Mouse (Mus musculus) fat pad, adult 2 months (tissue): Measurements from ENCODE around the gene Lrrc34.

ENCODE experiments used
- DNase-seq: peaks from one replicate; pipeline ENCODE4 v3.0.0-alpha.2; 2011; ENCODE audit warnings: low read depth, low spot score; ENCODE audit errors: extremely low read depth

Gene Lrrc34

DNA sequence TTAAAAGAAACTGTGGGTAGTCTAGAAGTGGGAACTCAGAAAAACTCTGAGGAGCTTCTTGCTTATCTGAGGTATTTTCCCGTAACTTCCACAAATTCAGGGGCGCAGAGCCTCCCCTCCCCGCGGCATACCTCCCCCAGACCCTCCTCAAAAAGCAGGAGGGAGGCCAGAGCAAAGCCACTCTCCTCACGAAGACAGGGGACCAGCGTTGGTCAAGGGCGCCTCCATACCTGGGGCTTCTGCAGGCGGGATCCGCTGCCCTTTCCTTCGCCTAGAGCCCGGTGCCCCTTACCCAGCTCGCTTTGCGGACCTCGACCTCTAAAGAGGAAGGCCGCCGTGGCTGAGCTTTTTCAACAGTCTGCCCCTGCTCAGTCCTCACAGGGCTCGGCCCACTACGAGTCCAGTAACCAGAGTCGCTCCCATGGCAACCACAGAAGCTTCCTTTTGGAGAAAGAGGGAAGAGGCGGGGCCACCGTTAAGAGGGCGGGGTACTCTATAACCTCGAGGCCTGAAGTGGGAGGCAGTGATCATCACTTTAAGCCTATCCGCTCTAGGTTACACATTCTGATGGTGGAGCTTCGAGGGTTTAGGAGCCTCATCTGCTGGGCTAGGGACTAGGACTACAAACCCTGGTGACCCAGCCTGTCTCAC, at the start of gene Lrrc34:
Lrrc34 (minus strand) TSS at position 430 of the 651 bp plus-strand sequence.
- DNase-seq = no peak

DNA sequence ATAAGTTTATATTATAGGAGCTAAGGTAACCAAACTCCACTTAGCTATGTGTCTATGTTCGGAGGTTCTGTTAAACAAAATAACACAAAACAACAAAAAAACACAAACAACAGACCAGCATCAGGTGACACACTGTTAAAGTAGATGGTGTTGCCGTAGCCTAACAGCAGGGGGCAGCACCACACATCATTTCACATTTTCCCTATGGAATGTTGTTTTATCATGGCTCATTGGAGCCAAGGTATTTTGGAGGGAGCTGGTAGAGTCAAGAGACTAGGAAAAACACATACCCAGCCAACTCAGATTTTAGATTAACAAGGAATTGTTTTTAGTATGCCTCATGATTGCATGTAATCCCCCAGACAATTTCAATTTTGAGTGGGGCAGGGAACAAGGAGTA, 48.7 kb upstream of the Lrrc34 start:
- DNase-seq = no peak

DNA sequence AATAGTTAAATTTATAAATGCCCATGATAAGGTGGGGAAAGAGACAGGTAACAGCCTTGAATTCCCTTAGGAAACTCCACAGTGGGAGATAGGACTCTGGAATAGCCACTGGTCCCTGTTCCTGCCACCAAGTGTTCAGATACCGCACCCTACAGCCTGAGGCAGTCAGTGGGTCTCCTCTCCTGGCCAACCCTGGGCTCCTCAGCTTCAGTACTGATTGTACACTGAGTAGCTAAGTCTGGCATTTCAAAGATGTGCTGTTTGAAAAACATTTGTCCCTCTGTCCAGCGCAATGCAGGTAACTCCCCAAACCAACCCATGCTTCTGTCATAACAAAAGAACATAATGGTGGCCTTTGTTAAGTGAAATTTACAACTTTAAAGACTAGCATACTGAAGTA, 48.0 kb upstream of the Lrrc34 start:
- no peak for DNase-seq

DNA sequence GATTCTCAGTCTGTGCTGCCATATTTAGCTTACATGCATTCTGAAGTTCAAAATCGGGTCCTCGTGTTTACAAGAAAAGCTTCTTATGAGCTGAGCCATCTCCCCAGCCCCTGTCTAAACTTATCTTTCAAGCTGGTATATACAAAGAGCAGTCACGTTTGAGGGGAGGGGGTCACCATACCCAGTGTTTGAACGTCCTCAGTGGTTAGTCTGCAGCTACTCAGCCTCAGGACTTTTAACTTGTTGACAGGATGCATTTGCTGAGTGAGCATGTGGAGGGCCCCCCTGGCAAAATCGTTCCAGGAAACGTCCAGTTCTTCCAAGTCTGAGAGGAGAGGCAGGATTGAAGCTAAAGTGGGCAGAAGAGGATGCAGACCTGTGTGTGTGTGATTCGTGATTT, 43.3 kb upstream of the Lrrc34 start:
- no peak for DNase-seq

DNA sequence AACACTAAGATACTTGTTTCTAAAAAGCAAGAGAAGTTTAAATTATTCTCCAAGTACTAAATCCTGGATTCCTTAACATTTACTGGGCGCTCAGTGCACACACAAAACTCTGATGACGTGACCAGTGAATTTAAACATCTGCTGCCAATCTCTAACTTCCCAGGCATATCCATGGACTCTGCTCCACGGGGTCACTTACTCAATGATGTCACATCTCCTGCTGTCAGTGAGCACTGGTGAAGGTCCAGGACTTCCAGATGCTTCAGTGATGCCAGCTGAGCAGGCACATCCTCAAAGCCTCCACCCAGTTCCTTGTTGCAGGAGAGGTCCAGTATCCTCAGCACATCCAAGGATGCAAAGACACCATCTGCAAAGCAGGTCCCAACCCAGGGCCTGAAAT, 39.5 kb upstream of the Lrrc34 start:
- no peak for DNase-seq

DNA sequence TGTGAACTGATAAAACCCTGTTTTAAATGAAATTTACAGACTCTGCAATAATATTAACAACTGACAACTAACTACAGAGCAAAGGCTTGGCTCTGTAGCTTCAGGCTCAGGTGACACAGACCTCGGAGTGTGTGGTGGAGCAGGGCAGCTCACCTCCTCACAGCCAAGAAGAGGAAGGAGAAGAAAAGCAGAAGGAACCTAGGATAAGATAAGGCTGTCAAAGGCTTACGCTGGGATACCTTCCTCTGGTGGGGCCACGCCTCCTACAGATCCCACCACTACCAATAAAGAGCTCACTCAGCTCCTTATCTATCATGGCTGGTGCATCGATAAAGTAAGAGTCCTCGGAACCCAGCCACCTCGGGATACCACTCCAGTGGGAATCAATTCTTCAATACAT, 35.5 kb upstream of the Lrrc34 start:
- DNase-seq = no peak

DNA sequence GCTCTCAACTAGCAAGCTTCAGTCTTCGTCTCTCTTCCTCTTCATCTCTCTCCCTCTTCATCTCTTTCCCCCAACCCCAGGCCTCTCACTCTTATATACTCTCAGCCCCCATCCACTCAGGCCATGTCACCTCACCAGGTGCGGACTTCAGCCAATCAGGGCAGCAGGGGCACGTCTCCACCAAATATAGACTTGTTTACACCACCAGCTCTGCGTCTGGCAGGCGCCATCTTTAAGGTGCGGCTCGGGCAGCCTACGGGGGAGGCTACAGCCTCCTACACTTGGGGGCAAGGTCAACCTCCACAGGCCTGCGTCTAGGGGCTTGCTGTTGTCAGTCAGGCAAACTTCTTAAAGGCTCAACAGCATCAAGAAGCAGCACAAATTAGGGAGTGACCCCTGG, 10.8 kb upstream of the Lrrc34 start:
- no peak for DNase-seq

DNA sequence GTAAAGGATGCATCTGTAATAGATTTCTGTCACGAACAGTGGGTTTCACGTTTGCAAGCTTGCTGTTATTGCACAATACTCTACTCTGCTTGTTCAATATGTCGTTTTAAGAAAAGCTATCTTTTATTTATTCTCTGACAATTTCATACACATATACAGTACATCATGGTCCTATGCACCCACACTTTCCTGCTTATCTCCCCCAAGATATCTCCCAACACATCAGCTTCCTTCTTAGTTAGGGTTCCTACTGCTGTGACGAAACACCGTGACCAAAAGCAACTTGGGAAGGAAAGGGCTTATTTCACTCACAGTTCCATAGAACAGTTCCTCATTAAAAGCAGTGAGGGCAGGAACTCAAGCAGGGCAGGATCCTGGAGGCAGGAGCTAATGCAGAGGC, 8.3 kb upstream of the Lrrc34 start:
- no peak for DNase-seq

DNA sequence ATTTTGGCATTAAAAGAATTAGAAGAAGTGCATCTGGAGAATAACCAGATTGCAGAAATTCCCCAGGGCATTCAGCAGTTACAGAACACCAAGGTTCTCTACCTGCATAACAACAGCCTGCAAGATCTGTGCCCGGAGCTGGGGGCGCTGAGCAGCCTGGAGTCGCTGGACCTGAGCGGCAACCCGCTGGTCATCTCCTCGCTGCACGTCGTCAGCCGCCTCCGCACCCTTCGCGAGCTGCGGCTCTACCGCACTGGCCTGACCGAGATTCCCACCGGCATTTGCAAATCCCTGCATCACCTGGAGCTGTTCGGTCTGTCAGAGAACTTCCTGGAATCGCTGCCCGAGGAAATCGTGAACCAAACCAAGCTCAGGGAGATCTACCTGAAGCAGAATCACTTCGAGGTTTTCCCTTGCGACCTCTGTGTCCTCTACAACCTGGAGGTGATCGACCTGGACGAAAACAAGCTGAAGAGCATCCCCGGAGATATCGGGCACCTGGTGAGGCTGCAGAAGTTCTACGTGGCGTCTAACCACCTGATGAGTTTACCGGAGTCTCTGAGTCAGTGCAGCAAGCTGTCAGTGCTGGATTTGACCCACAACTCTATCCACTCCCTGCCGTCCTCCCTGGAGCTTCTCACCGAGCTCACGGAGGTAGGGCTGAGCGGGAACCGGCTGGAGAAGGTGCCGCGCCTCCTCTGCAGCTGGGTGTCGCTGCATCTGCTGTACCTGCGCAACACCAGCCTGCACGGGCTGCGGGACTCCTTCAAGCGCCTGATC, 2.6 kb upstream of the Lrrc34 start:
- DNase-seq = no peak

DNA sequence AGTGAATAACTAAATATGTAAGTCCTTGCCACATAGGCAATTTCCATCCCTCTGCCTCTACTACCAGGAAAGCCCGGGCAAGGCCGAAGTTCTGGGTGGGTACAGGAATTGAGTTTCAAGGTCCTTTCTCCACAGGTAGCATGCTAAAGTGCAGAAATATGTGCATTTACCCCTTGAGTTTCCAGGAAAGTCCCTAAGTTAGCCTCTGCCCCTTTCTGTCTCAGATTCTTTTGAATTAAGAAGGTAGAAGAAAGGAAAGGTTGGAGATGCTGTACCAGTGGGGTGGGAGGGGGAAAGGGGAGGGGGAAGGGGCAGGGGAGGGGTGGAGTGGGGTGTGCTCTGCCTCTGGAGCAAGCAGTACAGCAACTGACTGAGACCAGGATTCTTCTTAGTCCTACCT, 797 bp upstream of the Lrrc34 start:
- no peak for DNase-seq

DNA sequence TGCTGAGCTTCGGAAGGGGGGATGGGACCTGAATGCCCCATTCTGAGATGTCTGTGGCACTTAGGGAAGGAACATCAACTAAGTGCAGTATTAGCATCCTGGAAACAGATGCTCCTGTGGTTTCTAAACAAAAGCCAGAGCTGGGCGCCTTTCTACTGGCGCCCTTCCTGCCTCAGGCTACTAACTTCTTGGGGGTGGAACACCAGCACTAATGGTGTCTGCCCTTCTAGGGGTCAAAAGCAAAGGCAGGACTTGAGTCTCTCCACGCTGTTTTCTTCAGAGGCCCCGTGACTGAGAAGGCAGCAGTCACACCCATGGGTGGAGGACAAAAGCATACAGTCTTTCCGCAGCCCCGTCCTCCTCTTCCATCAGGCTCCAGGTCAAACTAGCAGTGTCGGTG, 908 bp downstream of the Lrrc34 start:
- DNase-seq = no peak

DNA sequence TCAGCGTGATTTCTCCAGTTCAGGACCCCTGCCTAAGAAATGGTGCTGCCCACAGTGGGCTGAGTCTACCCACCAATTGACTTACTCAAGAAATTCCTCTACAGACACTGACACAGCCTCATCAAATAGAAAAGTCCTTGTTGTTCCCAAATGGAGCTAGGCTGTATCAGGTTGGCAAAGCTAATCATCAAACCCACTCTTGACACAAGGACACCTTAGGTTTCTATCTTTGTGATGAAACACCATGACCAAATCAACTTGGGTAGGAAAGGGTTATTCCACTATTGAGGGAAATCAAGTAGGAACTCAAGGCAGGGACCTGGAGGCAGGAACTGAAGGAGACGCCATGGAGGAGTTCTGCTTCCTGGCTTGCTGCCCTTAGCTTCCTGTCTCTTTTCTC, 3.5 kb downstream of the Lrrc34 start, which contains the start of gene Lrriq4:
Lrriq4 (plus strand) TSS at position 301 of the 400 bp plus-strand sequence.
- DNase-seq = no peak

DNA sequence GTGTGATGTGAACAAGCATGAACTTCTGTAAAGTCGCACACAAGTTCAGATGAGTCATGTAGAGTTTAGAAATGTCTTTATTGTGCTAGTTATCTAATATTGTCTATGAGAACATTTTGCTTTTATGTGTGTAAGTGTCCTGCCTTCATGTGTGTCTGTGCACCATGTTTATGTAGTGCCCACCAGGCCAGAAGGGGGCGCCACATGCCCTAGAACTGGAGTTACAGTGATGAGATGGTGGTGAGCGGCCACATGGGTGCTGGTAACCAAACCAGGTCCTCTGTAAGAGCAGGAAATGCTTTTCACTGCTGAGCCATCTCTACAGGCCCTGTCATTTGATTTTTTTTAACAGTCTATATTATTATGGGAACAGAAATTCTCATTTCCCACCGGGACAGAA, 12.0 kb downstream of the Lrrc34 start:
- no peak for DNase-seq

DNA sequence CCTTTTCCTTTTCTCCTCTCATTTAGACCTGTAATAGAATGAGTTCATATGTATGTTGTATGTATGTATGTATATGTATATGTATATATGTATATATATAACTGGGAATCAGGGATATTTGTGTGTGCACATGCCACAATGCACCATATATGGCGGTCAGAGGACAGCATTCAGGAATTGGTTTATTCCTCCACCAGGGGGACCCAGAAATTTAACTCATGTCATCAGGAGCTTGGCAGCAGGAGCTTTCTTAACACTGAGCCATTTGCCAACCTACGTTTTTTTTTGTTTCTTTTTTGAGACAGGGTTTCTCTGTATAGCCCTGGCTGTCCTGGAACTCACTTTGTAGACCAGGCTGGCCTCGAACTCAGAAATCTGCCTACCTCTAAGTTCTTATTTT, 14.0 kb downstream of the Lrrc34 start:
- no peak for DNase-seq

DNA sequence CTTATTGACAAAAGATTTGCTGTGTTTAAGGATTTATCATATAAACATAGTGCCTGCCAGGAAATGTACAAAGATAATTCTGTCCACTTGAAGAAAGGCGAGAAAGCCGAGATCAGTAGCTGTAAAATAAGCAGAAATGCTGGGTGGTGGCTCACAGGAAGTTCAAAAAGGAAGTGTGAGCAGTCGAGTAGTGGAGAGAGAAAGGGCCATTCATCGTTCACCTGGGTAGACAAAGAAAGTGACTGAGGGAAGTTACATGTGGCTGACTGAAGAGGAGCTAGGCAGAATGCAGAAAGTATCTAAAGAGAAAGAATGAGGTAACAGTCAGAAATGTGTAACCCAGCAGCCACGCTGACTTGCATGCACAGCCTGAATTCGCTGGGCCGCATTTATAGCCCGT, 27.5 kb downstream of the Lrrc34 start:
- DNase-seq = no peak

DNA sequence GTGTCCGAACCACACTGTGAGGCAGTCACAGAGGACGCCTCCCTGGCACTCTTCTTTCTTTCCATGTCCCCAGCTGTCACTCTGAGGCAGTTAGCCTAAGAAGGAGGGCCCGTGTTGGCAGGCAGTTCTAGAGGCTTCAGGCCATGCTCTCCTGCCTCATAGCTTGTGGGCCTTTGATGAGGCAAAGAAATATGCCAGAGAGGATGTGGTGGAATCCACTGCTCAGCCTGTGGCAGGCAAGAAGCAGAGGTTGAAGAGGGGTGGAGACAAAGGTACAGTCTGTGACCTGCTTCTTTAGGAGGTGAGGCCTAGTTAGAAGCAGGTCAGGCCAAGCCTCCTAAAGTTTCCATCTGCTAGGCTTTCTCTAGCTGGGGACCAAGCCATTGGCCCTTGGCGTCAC, 36.7 kb downstream of the Lrrc34 start:
- DNase-seq = no peak

DNA sequence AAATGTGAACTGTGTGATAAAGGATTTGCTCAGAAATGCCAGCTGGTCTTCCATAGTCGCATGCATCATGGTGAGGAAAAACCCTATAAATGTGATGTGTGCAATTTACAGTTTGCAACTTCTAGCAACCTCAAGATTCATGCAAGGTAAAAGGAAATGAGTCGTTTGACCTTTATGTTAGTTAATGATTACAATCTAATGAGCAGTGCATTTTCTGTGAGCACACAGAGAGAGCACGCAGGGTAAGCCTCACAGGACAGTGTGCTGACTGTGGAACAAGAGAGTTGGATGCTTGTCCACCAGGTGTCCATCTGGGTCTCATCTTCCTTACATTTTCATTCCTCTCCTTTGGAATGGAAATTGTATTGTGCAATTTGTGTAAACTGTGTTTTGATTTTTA, 38.7 kb downstream of the Lrrc34 start:
- DNase-seq = no peak

DNA sequence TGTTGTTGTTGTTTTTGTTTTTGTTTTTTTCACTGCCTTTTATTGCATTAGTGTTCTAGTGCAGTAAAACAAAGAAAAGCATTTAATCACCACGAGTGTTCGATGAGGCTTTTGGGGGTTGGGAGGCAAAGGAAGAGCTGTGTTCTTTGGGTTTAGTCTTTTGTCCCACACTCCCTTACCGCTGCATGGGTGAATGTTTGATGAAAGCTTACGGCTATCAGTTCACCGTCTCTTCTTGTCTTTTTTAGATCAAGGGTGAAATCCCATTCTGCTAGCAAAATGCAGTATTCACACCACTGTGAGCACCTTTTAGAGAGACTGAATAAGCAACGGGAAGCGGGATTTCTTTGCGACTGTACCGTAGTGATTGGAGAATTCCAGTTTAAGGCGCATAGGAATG, 44.4 kb downstream of the Lrrc34 start:
- DNase-seq = no peak

DNA sequence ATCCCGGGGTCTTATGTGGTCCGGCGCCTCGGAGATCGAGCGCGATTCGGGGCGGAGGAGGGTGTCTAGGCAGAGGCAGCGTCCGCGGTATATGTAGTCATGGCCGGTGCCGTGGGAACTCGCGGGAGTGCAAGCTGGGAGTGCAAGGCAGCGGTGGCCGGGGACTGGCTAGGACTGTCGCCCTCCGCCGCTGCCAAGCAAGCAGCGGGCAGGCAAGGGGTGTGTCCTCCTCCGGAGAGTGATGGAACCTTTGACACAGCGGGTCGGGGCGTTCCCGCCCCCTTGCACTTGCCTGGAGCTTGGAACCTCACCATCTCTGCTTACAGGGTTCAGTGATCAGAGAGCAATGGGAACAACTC, 45.0 kb downstream of the Lrrc34 start:
- no peak for DNase-seq

DNA sequence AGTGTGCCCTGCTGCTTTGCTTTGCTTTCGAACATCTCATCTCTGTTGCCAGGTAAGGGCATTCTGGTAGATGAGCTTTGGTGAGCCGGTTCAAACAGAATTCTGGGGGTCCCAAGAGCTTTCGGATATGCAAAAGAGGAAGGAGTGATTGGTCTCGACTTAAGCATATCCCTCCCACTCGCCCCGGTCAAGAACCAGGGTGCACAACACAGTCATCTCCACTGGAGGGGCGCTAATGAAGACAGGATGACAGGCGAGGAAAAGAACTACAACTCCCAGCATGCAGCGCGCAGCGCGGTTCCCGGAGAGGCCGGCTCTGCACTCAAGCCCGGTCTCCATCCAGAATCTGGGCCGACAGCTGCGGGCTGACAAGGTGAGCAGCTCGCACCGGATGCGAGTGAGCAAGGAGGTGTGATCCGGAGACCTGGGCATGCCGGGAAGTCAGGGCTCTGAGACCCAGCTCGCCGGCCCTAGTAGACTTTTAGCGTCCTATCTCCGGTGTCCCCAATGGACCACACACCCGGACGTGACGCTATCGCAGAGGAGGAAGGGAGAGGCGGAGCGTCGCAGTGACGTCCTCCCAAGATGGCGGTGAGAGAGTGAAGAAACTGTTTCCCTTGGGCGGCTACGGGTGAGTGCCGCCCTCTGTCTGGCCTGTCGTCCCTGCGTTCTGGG, 45.5 kb downstream of the Lrrc34 start, which contains the start of gene Mynn:
Mynn (plus strand) TSS at position 1 of the 675 bp plus-strand sequence.
- DNase-seq = peak; percentile 65

DNA sequence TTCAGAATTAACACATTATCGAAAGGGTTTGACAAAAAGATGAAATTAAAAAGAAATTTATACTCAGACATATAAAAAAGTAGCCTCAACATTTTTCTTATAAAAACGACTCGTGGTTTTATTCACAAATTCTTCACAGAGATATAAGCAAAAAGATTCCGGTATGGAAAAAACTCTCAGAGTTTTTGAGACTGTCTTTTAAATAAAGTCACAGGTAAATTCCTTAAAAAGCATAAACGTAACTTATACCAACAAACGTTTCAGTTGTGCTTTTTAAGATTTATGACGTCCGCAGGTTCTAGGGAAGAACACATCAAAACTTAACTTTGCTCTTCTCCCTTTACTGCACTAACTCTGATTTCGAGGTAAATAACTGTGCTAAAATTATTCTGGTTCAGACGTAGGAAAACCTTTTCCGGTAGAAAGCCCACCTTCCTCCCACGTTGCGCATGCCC, 46.0 kb downstream of the Lrrc34 start:
- DNase-seq = no peak

DNA sequence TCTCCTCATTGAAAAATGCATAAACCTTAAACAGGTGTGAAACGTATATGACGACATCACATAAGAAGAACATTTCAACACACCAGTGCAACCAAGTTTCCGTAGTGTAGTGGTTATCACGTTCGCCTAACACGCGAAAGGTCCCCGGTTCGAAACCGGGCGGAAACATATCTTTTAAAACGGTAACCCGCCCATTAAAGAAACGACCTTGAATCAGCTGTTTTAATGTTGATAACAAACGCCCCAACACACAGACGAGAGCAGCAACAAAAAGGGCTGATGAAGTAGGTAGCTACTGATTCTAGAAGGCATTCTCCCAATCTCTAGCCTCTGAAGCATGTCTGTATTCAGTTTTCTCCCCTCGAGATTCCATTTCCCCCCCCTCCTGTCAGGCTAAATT, 46.5 kb downstream of the Lrrc34 start:
- DNase-seq = no peak
